Mouse (Mus musculus): ENCODE results near the gene Tas1r3. TPM values are rescaled to one million over a fixed set of nuclear protein-coding genes. Genes with fewer than 3 reads are reported as not detected.

Gene Tas1r3
- total RNA-seq, 1 experiment, result 0.40 TPM

GRCm38 (mm10) chr4:155871404-155871803, 8.2 kb upstream of the Tas1r3 start:
- peaks cover 0 to 2% of the 10 kb centered on the region in 2 experiments; a peak in 1 of 4 replicates for H3K4me1 ChIP-seq (ENCODE audit: control insufficient read depth in 2 of 2, insufficient read depth in 2 of 2, low read length in 2 of 2, poor library complexity in 1 of 2)
- no peak for DNase-seq (ENCODE audit: low read depth, low spot score)
- no peak for TF ChIP-seq ZC3H11A (IDR thresholded peaks at IDR 0.05; ENCODE audit: borderline replicate concordance, low read depth, low read length)
- no peak for TF ChIP-seq ZNF384 (IDR thresholded peaks at IDR 0.05; ENCODE audit: low read depth, low read length)
- TF ChIP-seq HCFC1 (IDR thresholded peaks at IDR 0.05; ENCODE audit: borderline replicate concordance, insufficient read depth, low read length), result no peak
- H3K4me3 ChIP-seq (ENCODE audit: insufficient read depth in 1 of 2, low read depth in 1 of 2, low read length in 2 of 2, poor library complexity in 1 of 2, severe bottlenecking in 1 of 2), result no peak overlapping the region
- no peaks in the 10 kb centered on the region for H3K9me3 ChIP-seq (ENCODE audit: control insufficient read depth, insufficient read depth, low read depth, low read length)
- in situ Hi-C loops (cut with MboI; ENCODE audit: low sequenced_read_pairs in 2 of 2, unreplicated experiment in 2 of 2), result no loop called here
- H3K27ac ChIP-seq (ENCODE audit: insufficient read depth, low read depth, low read length, poor library complexity, severe bottlenecking), result no peak overlapping the region
- H3K36me3 ChIP-seq (ENCODE audit: control insufficient read depth, insufficient read depth, low read length, poor library complexity, severe bottlenecking), result peaks cover 32% of the 10 kb centered on the region
- H3K9ac ChIP-seq (ENCODE audit: insufficient read depth, low read depth, low read length, poor library complexity, severe bottlenecking), result peak overlapping the region; percentile 37; the same call in 1 of the 2 replicates

- H3K9ac ChIP-seq (ENCODE audit: insufficient read depth, low read depth, low read length, poor library complexity, severe bottlenecking), result peak within 1 kb of the TSS; percentile 98
- no peaks in the 10 kb centered on the region for H3K9me3 ChIP-seq (ENCODE audit: control insufficient read depth, insufficient read depth, low read depth, low read length)
- H3K27ac ChIP-seq (ENCODE audit: insufficient read depth, low read depth, low read length, poor library complexity, severe bottlenecking), result peak within 1 kb of the TSS; percentile 11; the same call in 1 of the 2 replicates
- peak within 1 kb of the TSS; percentile 95 to 100 for H3K4me3 ChIP-seq (ENCODE audit: insufficient read depth in 1 of 2, low read depth in 1 of 2, low read length in 2 of 2, poor library complexity in 1 of 2, severe bottlenecking in 1 of 2)
- TF ChIP-seq ZC3H11A (IDR thresholded peaks at IDR 0.05; ENCODE audit: borderline replicate concordance, low read depth, low read length), result no peak
- no peak for TF ChIP-seq HCFC1 (IDR thresholded peaks at IDR 0.05; ENCODE audit: borderline replicate concordance, insufficient read depth, low read length)
- TF ChIP-seq CHD2 (IDR thresholded peaks at IDR 0.05; ENCODE audit: low read depth, low read length), result no peak
- no peak for TF ChIP-seq ZNF384 (IDR thresholded peaks at IDR 0.05; ENCODE audit: low read depth, low read length)
- TF ChIP-seq MAFK (IDR thresholded peaks at IDR 0.05; ENCODE audit: insufficient read depth, low read depth, low read length), result no peak
- H3K36me3 ChIP-seq (ENCODE audit: control insufficient read depth, insufficient read depth, low read length, poor library complexity, severe bottlenecking), result peaks cover 31% of the 10 kb centered on the region
- in situ Hi-C loops (cut with MboI; ENCODE audit: low sequenced_read_pairs in 2 of 2, unreplicated experiment in 2 of 2), result no loop called here
- H3K4me1 ChIP-seq (ENCODE audit: control insufficient read depth in 2 of 2, insufficient read depth in 2 of 2, low read length in 2 of 2, poor library complexity in 1 of 2), result peaks cover 0 to 2% of the 10 kb centered on the region in 2 experiments; a peak in 1 of 4 replicates
- peak; percentile 93 for DNase-seq (ENCODE audit: low read depth, low spot score)
Measured at GRCm38 (mm10) chr4:155869317-155870033, 6.3 kb upstream of the Tas1r3 start, which contains the start of the genes Cptp and Ints11. Gene Cptp, minus strand, starts transcription at chr4:155869440. Gene Ints11, plus strand, starts transcription at chr4:155869546.

- no peak for DNase-seq (ENCODE audit: low read depth, low spot score)
- no peak overlapping the region for H3K27ac ChIP-seq (ENCODE audit: insufficient read depth, low read depth, low read length, poor library complexity, severe bottlenecking)
- in situ Hi-C loops (cut with MboI; ENCODE audit: low sequenced_read_pairs in 2 of 2, unreplicated experiment in 2 of 2), result no loop called here
- H3K4me1 ChIP-seq (ENCODE audit: control insufficient read depth in 2 of 2, insufficient read depth in 2 of 2, low read length in 2 of 2, poor library complexity in 1 of 2), result peaks cover 0 to 2% of the 10 kb centered on the region in 2 experiments; a peak in 1 of 4 replicates
- H3K4me3 ChIP-seq (ENCODE audit: insufficient read depth in 1 of 2, low read depth in 1 of 2, low read length in 2 of 2, poor library complexity in 1 of 2, severe bottlenecking in 1 of 2), result peak overlapping the region; percentile 85 to 100
- peaks cover 28% of the 10 kb centered on the region for H3K36me3 ChIP-seq (ENCODE audit: control insufficient read depth, insufficient read depth, low read length, poor library complexity, severe bottlenecking)
- TF ChIP-seq ZNF384 (IDR thresholded peaks at IDR 0.05; ENCODE audit: low read depth, low read length) (no peak), HCFC1 (IDR thresholded peaks at IDR 0.05; ENCODE audit: borderline replicate concordance, insufficient read depth, low read length) (no peak), CHD2 (IDR thresholded peaks at IDR 0.05; ENCODE audit: low read depth, low read length) (no peak), ZC3H11A (IDR thresholded peaks at IDR 0.05; ENCODE audit: borderline replicate concordance, low read depth, low read length) (no peak), MAFK (IDR thresholded peaks at IDR 0.05; ENCODE audit: insufficient read depth, low read depth, low read length) (no peak)
- peak overlapping the region; percentile 87 for H3K9ac ChIP-seq (ENCODE audit: insufficient read depth, low read depth, low read length, poor library complexity, severe bottlenecking)
- no peaks in the 10 kb centered on the region for H3K9me3 ChIP-seq (ENCODE audit: control insufficient read depth, insufficient read depth, low read depth, low read length)
Measured at GRCm38 (mm10) chr4:155868614-155869298, 5.6 kb upstream of the Tas1r3 start.

- Histone ChIP-seq H3K9ac (ENCODE audit: insufficient read depth, low read depth, low read length, poor library complexity, severe bottlenecking) (no peak overlapping the region), H3K4me3 (ENCODE audit: insufficient read depth in 1 of 2, low read depth in 1 of 2, low read length in 2 of 2, poor library complexity in 1 of 2, severe bottlenecking in 1 of 2) (no peak overlapping the region), H3K36me3 (ENCODE audit: control insufficient read depth, insufficient read depth, low read length, poor library complexity, severe bottlenecking) (peaks cover 26% of the 10 kb centered on the region; the same call in 1 of the 2 replicates), H3K27ac (ENCODE audit: insufficient read depth, low read depth, low read length, poor library complexity, severe bottlenecking) (no peak overlapping the region), H3K9me3 (ENCODE audit: control insufficient read depth, insufficient read depth, low read depth, low read length) (no peaks in the 10 kb centered on the region), H3K4me1 (ENCODE audit: control insufficient read depth in 2 of 2, insufficient read depth in 2 of 2, low read length in 2 of 2, poor library complexity in 1 of 2) (no peaks in the 10 kb centered on the region)
- no peak for DNase-seq (ENCODE audit: low read depth, low spot score)
- in situ Hi-C loops (cut with MboI; ENCODE audit: low sequenced_read_pairs in 2 of 2, unreplicated experiment in 2 of 2), result no loop called here
- TF ChIP-seq ZNF384 (IDR thresholded peaks at IDR 0.05; ENCODE audit: low read depth, low read length) (no peak), ZC3H11A (IDR thresholded peaks at IDR 0.05; ENCODE audit: borderline replicate concordance, low read depth, low read length) (no peak), HCFC1 (IDR thresholded peaks at IDR 0.05; ENCODE audit: borderline replicate concordance, insufficient read depth, low read length) (no peak), CHD2 (IDR thresholded peaks at IDR 0.05; ENCODE audit: low read depth, low read length) (no peak), MAFK (IDR thresholded peaks at IDR 0.05; ENCODE audit: insufficient read depth, low read depth, low read length) (no peak)
Measured at GRCm38 (mm10) chr4:155861787-155862186, 1.4 kb downstream of the Tas1r3 start.

All from ES-E14 (cell line).